Mouse (Mus musculus): ENCODE data around the gene Ajuba. TPM values are rescaled to one million over a fixed set of nuclear protein-coding genes. Genes with fewer than 3 reads are reported as not detected.
"Not testable (repeated sequence)": the region's sequence is repeated elsewhere in the genome, so short reads cannot be mapped to it uniquely, and the experiment has no call there.

The Ajuba gene
- polyA plus RNA-seq, 1 experiment: 50.7 TPM

DNA sequence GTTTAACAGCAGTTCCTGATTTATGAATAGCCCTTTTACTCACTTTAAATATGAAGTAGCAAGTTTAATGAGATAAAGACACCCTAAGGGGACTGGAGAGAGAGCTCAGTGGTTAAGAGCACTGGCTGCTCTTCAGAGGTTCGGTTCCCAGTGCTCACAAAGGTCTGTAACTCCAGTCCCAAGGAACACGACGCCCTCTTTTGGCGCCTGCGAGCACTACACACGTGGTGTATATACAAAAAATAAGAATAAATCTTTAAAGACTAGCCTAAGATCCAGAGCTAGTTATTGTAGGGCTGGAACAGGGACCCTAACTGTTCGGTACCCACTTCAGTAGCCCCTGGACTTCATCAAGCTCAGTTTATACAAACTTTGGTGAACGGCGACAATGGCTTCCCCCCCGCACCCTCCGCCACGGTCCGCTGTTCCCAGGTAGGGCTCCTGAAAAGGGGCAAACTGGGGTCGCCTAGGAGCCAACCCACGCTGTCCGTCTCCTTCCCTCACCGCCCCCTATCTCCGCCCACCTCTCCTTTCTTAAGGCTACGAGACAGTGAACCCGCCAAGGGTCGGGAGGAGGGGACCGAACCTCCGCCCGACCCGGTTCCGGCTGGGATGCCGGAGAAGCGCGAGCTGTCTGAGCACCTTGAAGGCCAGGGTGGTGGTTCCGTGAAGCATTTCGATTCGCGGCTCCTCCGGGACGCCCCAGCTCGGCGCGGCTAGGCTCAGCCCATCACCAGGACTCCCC, 40.0 kb upstream of the Ajuba start:
- peaks cover 30% of the 10 kb centered on the region for H3K36me3 ChIP-seq (ENCODE audit: control insufficient read depth, insufficient read depth)
- peak overlapping the region; percentile 77 for H3ac ChIP-seq (ENCODE audit: control insufficient read depth, insufficient read length, low read depth)
- H3K27me3 ChIP-seq (ENCODE audit: control insufficient read depth, insufficient read depth, insufficient read length): no peaks in the 10 kb centered on the region
- H3K79me2 ChIP-seq (ENCODE audit: control insufficient read depth, insufficient read depth): peaks cover 33% of the 10 kb centered on the region
- H3K4me3 ChIP-seq (ENCODE audit: insufficient read depth, poor library complexity, severe bottlenecking): peak overlapping the region; percentile 53
- TF ChIP-seq CTCF (IDR thresholded peaks at IDR 0.05; ENCODE audit: control insufficient read depth, insufficient read depth, insufficient read length) (no peak), FOSL1 (IDR thresholded peaks at IDR 0.05; ENCODE audit: insufficient read depth, low read length, poor library complexity, severe bottlenecking) (no peak), MAX (IDR thresholded peaks at IDR 0.05) (no peak), MYOD1 (IDR thresholded peaks at IDR 0.05; ENCODE audit: control insufficient read depth, insufficient read length, low read depth) (no peak), USF1 (IDR thresholded peaks at IDR 0.05; ENCODE audit: low read depth) (no peak), CEBPB (IDR thresholded peaks at IDR 0.05; ENCODE audit: low read depth) (no peak), MYOG (IDR thresholded peaks at IDR 0.05; ENCODE audit: control insufficient read depth, extremely low read depth, insufficient read length) (no peak)
- peaks cover 22% of the 10 kb centered on the region for H3K79me3 ChIP-seq (ENCODE audit: low read depth)

DNA sequence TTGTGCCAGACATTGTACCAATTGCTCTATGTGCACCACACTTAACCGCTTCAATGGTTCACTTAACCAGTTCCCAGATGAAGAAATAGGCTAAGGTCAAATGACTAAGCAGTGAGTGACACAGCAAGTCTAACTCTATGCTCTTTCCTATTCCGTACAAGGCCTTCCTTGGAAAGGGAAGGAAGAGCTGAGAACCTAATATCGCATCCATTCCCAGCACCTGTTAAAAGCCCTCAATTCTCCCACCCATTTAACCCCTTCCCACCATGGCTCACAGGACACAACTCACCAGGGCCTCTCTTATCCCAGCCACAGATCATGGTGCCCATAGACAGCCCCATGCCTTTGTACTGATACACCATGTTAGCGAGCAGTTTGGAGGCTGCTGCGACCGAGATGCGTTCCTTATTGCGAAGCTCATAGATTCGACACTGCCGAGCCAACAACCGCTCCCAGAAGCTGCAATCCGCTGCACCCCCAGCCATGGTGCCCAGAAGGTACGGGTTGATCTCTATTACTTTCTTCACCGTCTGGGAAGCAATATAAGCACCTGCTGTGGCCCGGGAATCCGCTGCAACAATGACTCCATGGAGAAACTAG, 39.0 kb upstream of the Ajuba start:
- Histone ChIP-seq H3K27me3 (ENCODE audit: control insufficient read depth, insufficient read depth, insufficient read length) (no peaks in the 10 kb centered on the region), H3K79me3 (ENCODE audit: low read depth) (peaks cover 22% of the 10 kb centered on the region), H3K36me3 (ENCODE audit: control insufficient read depth, insufficient read depth) (peaks cover 39% of the 10 kb centered on the region), H3ac (ENCODE audit: control insufficient read depth, insufficient read length, low read depth) (no peak overlapping the region), H3K4me3 (ENCODE audit: insufficient read depth, poor library complexity, severe bottlenecking) (no peak overlapping the region), H3K79me2 (ENCODE audit: control insufficient read depth, insufficient read depth) (peaks cover 33% of the 10 kb centered on the region)
- no peak for TF ChIP-seq USF1 (IDR thresholded peaks at IDR 0.05; ENCODE audit: low read depth)
- no peak for TF ChIP-seq MYOG (IDR thresholded peaks at IDR 0.05; ENCODE audit: control insufficient read depth, extremely low read depth, insufficient read length)
- TF ChIP-seq FOSL1 (IDR thresholded peaks at IDR 0.05; ENCODE audit: insufficient read depth, low read length, poor library complexity, severe bottlenecking): no peak
- no peak for TF ChIP-seq MYOD1 (IDR thresholded peaks at IDR 0.05; ENCODE audit: control insufficient read depth, insufficient read length, low read depth)
- TF ChIP-seq MAX (IDR thresholded peaks at IDR 0.05): no peak
- TF ChIP-seq CTCF (IDR thresholded peaks at IDR 0.05; ENCODE audit: control insufficient read depth, insufficient read depth, insufficient read length): no peak
- TF ChIP-seq CEBPB (IDR thresholded peaks at IDR 0.05; ENCODE audit: low read depth): no peak

DNA sequence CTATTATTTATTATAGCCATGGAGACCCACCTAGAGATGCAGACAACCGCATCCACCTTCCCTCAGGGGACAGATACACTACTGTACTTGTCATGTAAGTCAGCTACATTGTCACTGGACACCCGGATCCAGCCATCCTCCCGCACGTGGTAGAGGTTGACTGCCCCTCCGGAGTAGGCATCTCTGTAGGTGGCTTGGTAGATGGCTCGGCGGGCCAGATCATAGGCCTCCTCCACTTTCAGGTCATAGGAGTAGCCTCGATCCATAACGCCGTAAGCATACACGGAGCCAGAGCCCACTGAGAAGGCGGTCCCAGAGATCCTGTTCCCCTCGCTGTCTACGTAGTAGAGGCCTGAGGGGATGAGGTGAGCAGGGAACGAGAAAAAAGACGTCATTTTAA, 36.8 kb upstream of the Ajuba start:
- H3K4me3 ChIP-seq (ENCODE audit: insufficient read depth, poor library complexity, severe bottlenecking); H3ac ChIP-seq (ENCODE audit: control insufficient read depth, insufficient read length, low read depth); H3K27me3 ChIP-seq (ENCODE audit: control insufficient read depth, insufficient read depth, insufficient read length): not testable (repeated sequence)
- Histone ChIP-seq H3K79me3 (ENCODE audit: low read depth) (peaks cover 22% of the 10 kb centered on the region), H3K79me2 (ENCODE audit: control insufficient read depth, insufficient read depth) (peaks cover 33% of the 10 kb centered on the region), H3K36me3 (ENCODE audit: control insufficient read depth, insufficient read depth) (peaks cover 46% of the 10 kb centered on the region)

DNA sequence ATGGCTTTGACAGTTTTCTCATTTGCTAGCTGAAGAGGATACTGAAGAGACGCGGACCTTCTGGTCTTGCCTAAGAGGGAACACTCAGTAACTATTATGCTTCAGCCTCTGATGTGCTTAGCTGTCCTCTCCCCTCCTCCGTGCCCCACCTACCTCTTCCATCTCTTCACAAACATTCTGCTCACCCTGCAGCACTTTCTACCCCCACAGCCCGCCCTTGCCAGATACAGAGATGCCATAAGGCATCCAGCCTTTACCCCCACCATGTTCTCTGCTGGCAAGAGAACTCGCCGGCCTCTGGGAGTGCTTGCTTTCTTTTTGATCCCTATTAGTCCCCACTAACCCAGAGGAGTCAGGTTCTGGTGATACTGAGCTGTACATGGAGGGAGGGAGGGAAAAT, 33.3 kb upstream of the Ajuba start:
- no peak for TF ChIP-seq USF1 (IDR thresholded peaks at IDR 0.05; ENCODE audit: low read depth)
- no peak for TF ChIP-seq MAX (IDR thresholded peaks at IDR 0.05)
- no peak for TF ChIP-seq MYOG (IDR thresholded peaks at IDR 0.05; ENCODE audit: control insufficient read depth, extremely low read depth, insufficient read length)
- TF ChIP-seq CTCF (IDR thresholded peaks at IDR 0.05; ENCODE audit: control insufficient read depth, insufficient read depth, insufficient read length): no peak
- TF ChIP-seq FOSL1 (IDR thresholded peaks at IDR 0.05; ENCODE audit: insufficient read depth, low read length, poor library complexity, severe bottlenecking): no peak
- TF ChIP-seq CEBPB (IDR thresholded peaks at IDR 0.05; ENCODE audit: low read depth): no peak
- TF ChIP-seq MYOD1 (IDR thresholded peaks at IDR 0.05; ENCODE audit: control insufficient read depth, insufficient read length, low read depth): no peak
- peaks cover 40% of the 10 kb centered on the region for H3K36me3 ChIP-seq (ENCODE audit: control insufficient read depth, insufficient read depth)
- peaks cover 13% of the 10 kb centered on the region for H3K79me2 ChIP-seq (ENCODE audit: control insufficient read depth, insufficient read depth)
- H3K4me3 ChIP-seq (ENCODE audit: insufficient read depth, poor library complexity, severe bottlenecking): no peak overlapping the region
- peaks cover 10% of the 10 kb centered on the region for H3K79me3 ChIP-seq (ENCODE audit: low read depth)
- H3K27me3 ChIP-seq (ENCODE audit: control insufficient read depth, insufficient read depth, insufficient read length): no peaks in the 10 kb centered on the region
- no peak overlapping the region for H3ac ChIP-seq (ENCODE audit: control insufficient read depth, insufficient read length, low read depth)

DNA sequence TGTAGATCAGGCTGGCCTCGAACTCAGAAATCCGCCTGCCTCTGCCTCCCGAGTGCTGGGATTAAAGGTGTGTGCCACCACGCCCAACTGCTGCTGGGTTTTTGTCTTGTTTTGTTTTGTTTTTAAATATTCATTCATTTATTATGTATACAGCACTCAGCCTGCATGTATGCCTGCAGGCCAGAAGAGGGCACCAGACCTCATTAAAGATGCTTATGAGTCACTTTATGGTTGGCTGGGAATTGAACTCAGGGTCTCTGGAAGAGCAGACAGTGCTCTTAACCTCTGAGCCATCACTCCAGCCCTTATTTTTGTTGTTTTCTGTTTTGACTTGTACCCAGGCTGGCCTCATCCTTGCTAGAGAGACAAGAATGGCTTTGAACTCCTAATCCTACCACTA, 32.6 kb upstream of the Ajuba start:
- no peak overlapping the region for H3K4me3 ChIP-seq (ENCODE audit: insufficient read depth, poor library complexity, severe bottlenecking)
- peaks cover 34% of the 10 kb centered on the region for H3K36me3 ChIP-seq (ENCODE audit: control insufficient read depth, insufficient read depth)
- peaks cover 6% of the 10 kb centered on the region for H3K79me2 ChIP-seq (ENCODE audit: control insufficient read depth, insufficient read depth)
- H3K27me3 ChIP-seq (ENCODE audit: control insufficient read depth, insufficient read depth, insufficient read length): no peaks in the 10 kb centered on the region
- TF ChIP-seq FOSL1 (IDR thresholded peaks at IDR 0.05; ENCODE audit: insufficient read depth, low read length, poor library complexity, severe bottlenecking): no peak
- TF ChIP-seq CTCF (IDR thresholded peaks at IDR 0.05; ENCODE audit: control insufficient read depth, insufficient read depth, insufficient read length): no peak
- TF ChIP-seq MYOD1 (IDR thresholded peaks at IDR 0.05; ENCODE audit: control insufficient read depth, insufficient read length, low read depth): no peak
- TF ChIP-seq MYOG (IDR thresholded peaks at IDR 0.05; ENCODE audit: control insufficient read depth, extremely low read depth, insufficient read length): no peak
- no peak for TF ChIP-seq USF1 (IDR thresholded peaks at IDR 0.05; ENCODE audit: low read depth)
- no peak for TF ChIP-seq CEBPB (IDR thresholded peaks at IDR 0.05; ENCODE audit: low read depth)
- no peak for TF ChIP-seq MAX (IDR thresholded peaks at IDR 0.05)
- H3ac ChIP-seq (ENCODE audit: control insufficient read depth, insufficient read length, low read depth): no peak overlapping the region
- H3K79me3 ChIP-seq (ENCODE audit: low read depth): peaks cover 4% of the 10 kb centered on the region

All from C2C12 (cell line).